In genomic region chr4:10767676-10768075, GRCm38 (mm10) we compare ENCODE assay signal across 15 mouse cellular contexts.
DNase-seq lines count a peak whose midpoint lies in the region; ATAC-seq and TF ChIP-seq lines count a peak whose summit lies in the region.
"Had no signal": no experiment of that assay in that cellular context is flagged by ENCODE, and none has a peak within 500 bp of the region (broad histone marks: within the 10 kb centered on the region; RNA-seq: fewer than 3 reads in every experiment).

No protein-coding gene starts in this region.

- no peak overlapping the region for H3K4me2 ChIP-seq in kidney, postnatal 0 days (ENCODE audit: low read length)
- no peak overlapping the region for H3K4me2 ChIP-seq in kidney, embryonic 14.5 days (replicated peaks; ENCODE audit: low read depth, low read length)
- no peak overlapping the region for H3K4me2 ChIP-seq in forebrain, postnatal 0 days (ENCODE audit: low read depth)
- H3K4me2 ChIP-seq: midbrain, embryonic 15.5 days; neural tube, embryonic 15.5 days had no signal

- H3K4me1 ChIP-seq in kidney, postnatal 0 days (replicated peaks; ENCODE audit: insufficient read depth, low read length) = no peaks in the 10 kb centered on the region
- H3K4me1 ChIP-seq in kidney, embryonic 14.5 days (ENCODE audit: control insufficient read depth, insufficient read depth, low read length) = no peaks in the 10 kb centered on the region
- H3K4me1 ChIP-seq in forebrain, postnatal 0 days (ENCODE audit: insufficient read depth) = no peaks in the 10 kb centered on the region
- H3K4me1 ChIP-seq: embryonic facial prominence, embryonic 10.5 days; midbrain, embryonic 15.5 days; neural tube, embryonic 15.5 days had no signal

- no peak for ATAC-seq in kidney, postnatal 0 days (replicated peaks; ENCODE audit: low FRiP score, low read depth)
- no peak for ATAC-seq in kidney, embryonic 14.5 days (ENCODE audit: low FRiP score, low TSS enrichment)
- 0 out of 2 replicates have a peak, but pooled peaks have one; percentile 36 for ATAC-seq in forebrain, postnatal 0 days
- no peak for ATAC-seq in granulocyte monocyte progenitor cell, adult 5-6 weeks (replicated peaks; ENCODE audit: poor library complexity, severe bottlenecking)
- ATAC-seq: midbrain, embryonic 15.5 days had no signal

- no peaks in the 10 kb centered on the region for H3K36me3 ChIP-seq in kidney, postnatal 0 days (ENCODE audit: insufficient read depth, low read length)
- H3K36me3 ChIP-seq in kidney, embryonic 14.5 days (ENCODE audit: control insufficient read depth, insufficient read depth, low read length) = no peaks in the 10 kb centered on the region
- no peaks in the 10 kb centered on the region for H3K36me3 ChIP-seq in forebrain, postnatal 0 days (ENCODE audit: insufficient read depth)
- H3K36me3 ChIP-seq: embryonic facial prominence, embryonic 10.5 days; midbrain, embryonic 15.5 days; neural tube, embryonic 15.5 days had no signal

- TF ChIP-seq CTCF in kidney, postnatal 0 days (IDR thresholded peaks at IDR 0.05; ENCODE audit: low read depth) = no peak
- TF ChIP-seq CTCF in forebrain, postnatal 0 days (IDR thresholded peaks at IDR 0.05; ENCODE audit: low read depth) = no peak

- no peak overlapping the region for H3K9ac ChIP-seq in kidney, postnatal 0 days (ENCODE audit: low read depth, low read length)
- no peak overlapping the region for H3K9ac ChIP-seq in kidney, embryonic 14.5 days (ENCODE audit: low read depth, low read length)
- H3K9ac ChIP-seq in forebrain, postnatal 0 days = no peak overlapping the region
- H3K9ac ChIP-seq: midbrain, embryonic 15.5 days; neural tube, embryonic 15.5 days had no signal

- no peak overlapping the region for H3K4me3 ChIP-seq in kidney, postnatal 0 days (replicated peaks; ENCODE audit: low read depth, low read length)
- H3K4me3 ChIP-seq in kidney, embryonic 14.5 days (ENCODE audit: low read length) = no peak overlapping the region
- H3K4me3 ChIP-seq in forebrain, postnatal 0 days (ENCODE audit: low read depth, low read length) = no peak overlapping the region
- H3K4me3 ChIP-seq: embryonic facial prominence, embryonic 10.5 days; midbrain, embryonic 15.5 days; neural tube, embryonic 15.5 days had no signal

- no peaks in the 10 kb centered on the region for H3K27me3 ChIP-seq in kidney, postnatal 0 days (ENCODE audit: insufficient read depth, low read length)
- no peaks in the 10 kb centered on the region for H3K27me3 ChIP-seq in kidney, embryonic 14.5 days (ENCODE audit: control insufficient read depth, insufficient read depth, low read length)
- H3K27me3 ChIP-seq in forebrain, postnatal 0 days (ENCODE audit: insufficient read depth, low read length) = no peaks in the 10 kb centered on the region
- H3K27me3 ChIP-seq: midbrain, embryonic 15.5 days; neural tube, embryonic 15.5 days had no signal

- peak; percentile 10 for DNase-seq in adrenal gland, adult 8-10 months
- DNase-seq in adrenal gland, postnatal 4 days (ENCODE audit: low spot score in 2 of 2) = no peak
- DNase-seq in kidney, postnatal 0 days (ENCODE audit: low spot score) = peak; percentile 43
- DNase-seq in cerebellum, adult 11 months = peak; percentile 2
- DNase-seq in forebrain, postnatal 0 days = no peak
- DNase-seq in layer of hippocampus, postnatal 36 days = no peak
- DNase-seq: gastrocnemius, postnatal 36 days; kidney, postnatal 36 days; right cerebral cortex, postnatal 4 days had no signal

- H3K9me3 ChIP-seq in kidney, postnatal 0 days (replicated peaks; ENCODE audit: low read length) = no peaks in the 10 kb centered on the region
- H3K9me3 ChIP-seq in kidney, embryonic 14.5 days (ENCODE audit: control insufficient read depth, low read length) = no peaks in the 10 kb centered on the region
- H3K9me3 ChIP-seq in forebrain, postnatal 0 days (ENCODE audit: low read length) = no peaks in the 10 kb centered on the region
- H3K9me3 ChIP-seq: embryonic facial prominence, embryonic 10.5 days; midbrain, embryonic 15.5 days; neural tube, embryonic 15.5 days had no signal

- H3K27ac ChIP-seq in kidney, postnatal 0 days = no peak overlapping the region
- no peak overlapping the region for H3K27ac ChIP-seq in kidney, embryonic 14.5 days (ENCODE audit: low read depth, low read length)
- no peak overlapping the region for H3K27ac ChIP-seq in forebrain, postnatal 0 days (ENCODE audit: low read depth, low read length)
- H3K27ac ChIP-seq: embryonic facial prominence, embryonic 10.5 days; macrophage; midbrain, embryonic 15.5 days; neural tube, embryonic 15.5 days had no signal

- 63% methylated on average over 6 of the region's 6 CpGs for WGBS in kidney, postnatal 0 days
- WGBS in kidney, embryonic 14.5 days = 75% methylated on average over 6 of the region's 6 CpGs
- whole genome bisulfite sequencing in forebrain, postnatal 0 days = 52% methylated on average over 6 of the region's 6 CpGs

Comparison
In these comparisons a context has a peak if more than half of its experiments do, and no peak if none do; other contexts are left out.
1. DNase-seq: peak in adrenal gland, adult 8-10 months (single experiment), kidney, postnatal 0 days (single experiment) and cerebellum, adult 11 months (single experiment); none in adrenal gland, postnatal 4 days (0 of 2), forebrain, postnatal 0 days (single experiment) and layer of hippocampus, postnatal 36 days (0 of 2).